Mouse (Mus musculus) spleen, postnatal 4 days (tissue): ENCODE measurements at regions not wholly inside any gene's neighbourhood (a gene's known extent, or its start where the extent isn't known, plus 50 kb on each side); places are given as distances from the start of the nearest gene placed in this dataset.

Experiments used
- DNase-seq, 2 experiments: peaks; one replicate each; pipeline ENCODE4 v3.0.0; 2022; ENCODE audit warnings: low spot score in 2 of 2

- DNase-seq: no peak
Observed at GRCm38 (mm10) chr2:50635896-50636295, 339.3 kb upstream of the Mmadhc start.

- no peak for DNase-seq
Observed at GRCm38 (mm10) chr2:50631786-50632185, 335.2 kb upstream of the Mmadhc start.

DNA sequence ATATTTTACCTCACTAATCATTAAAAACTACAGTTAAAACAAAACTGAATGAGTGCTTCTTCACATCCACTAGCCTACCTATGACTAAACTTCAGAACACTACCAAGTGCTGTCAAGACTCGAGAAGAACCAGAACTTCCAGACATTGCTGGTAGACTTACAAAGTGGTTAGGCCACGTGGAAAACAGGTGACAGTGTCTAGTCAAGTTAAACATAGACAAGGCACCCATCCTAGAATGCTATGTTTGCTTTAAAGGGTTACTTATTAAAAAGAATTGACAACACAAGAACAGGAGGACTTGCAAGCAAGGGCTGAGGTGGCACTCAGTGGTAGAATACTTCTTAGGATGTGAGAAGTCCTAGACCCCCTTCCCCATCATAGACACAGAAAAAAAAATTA lies 330.9 kb upstream of the Mmadhc start:
- DNase-seq: no peak

GRCm38 (mm10) chr2:50625233-50625749 lies 328.7 kb upstream of the Mmadhc start:
- no peak for DNase-seq

DNA sequence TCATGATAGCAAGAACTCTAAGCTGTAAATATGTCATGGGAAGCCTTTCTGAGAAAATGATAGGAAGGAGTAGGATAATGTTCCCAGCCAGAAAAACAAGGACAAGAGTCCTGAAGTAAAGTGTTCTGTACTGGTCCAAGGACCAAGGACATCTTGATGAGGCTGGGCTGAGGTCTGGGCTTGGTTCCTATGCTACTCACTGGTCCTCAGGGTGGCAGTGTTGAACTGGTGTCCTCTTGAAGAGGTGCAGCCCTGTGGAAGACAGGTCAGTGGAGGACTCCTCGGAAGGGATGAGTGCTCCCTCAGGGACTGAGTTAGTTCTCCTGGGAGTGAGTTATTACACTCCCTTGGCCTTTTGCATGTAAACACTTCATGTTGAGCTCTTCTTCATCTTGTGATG lies 312.5 kb upstream of the Mmadhc start:
- peak in 1 of 2 experiments; percentile 60 for DNase-seq

- peak in 1 of 2 experiments; percentile 12 for DNase-seq
Observed at GRCm38 (mm10) chr2:50589195-50589594, 292.6 kb upstream of the Mmadhc start.

- DNase-seq: no peak
Observed at GRCm38 (mm10) chr2:50588652-50589051, 292.1 kb upstream of the Mmadhc start.

- DNase-seq: no peak
Observed at GRCm38 (mm10) chr2:50586321-50587050, 289.9 kb upstream of the Mmadhc start.

DNA sequence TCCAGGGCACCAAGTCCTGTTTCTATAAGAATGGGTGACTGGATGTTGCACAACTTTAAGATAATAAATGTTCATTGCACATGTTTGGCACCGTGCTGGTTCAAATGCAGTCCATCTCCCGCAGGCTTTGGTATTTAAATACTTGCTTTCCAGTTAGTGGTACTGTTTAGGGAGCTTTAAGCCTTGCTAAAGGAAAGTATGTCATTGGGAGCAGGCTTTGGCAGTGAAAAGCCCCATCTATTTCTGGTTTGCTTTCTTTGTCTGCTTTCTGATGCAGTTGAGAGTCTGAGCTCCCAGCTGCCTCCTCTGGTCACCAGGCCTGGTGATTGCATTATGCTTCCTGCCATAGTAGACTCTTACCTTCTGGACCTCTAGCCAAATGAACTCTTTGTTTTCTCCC lies 283.0 kb upstream of the Mmadhc start:
- DNase-seq: no peak

GRCm38 (mm10) chr2:50578278-50579043 lies 281.9 kb upstream of the Mmadhc start:
- no peak for DNase-seq

- no peak for DNase-seq
Observed at GRCm38 (mm10) chr2:50577736-50578135, 281.1 kb upstream of the Mmadhc start.

GRCm38 (mm10) chr2:50573455-50573854 lies 276.9 kb upstream of the Mmadhc start:
- no peak for DNase-seq

GRCm38 (mm10) chr2:50571021-50571420 lies 274.4 kb upstream of the Mmadhc start:
- no peak for DNase-seq

DNA sequence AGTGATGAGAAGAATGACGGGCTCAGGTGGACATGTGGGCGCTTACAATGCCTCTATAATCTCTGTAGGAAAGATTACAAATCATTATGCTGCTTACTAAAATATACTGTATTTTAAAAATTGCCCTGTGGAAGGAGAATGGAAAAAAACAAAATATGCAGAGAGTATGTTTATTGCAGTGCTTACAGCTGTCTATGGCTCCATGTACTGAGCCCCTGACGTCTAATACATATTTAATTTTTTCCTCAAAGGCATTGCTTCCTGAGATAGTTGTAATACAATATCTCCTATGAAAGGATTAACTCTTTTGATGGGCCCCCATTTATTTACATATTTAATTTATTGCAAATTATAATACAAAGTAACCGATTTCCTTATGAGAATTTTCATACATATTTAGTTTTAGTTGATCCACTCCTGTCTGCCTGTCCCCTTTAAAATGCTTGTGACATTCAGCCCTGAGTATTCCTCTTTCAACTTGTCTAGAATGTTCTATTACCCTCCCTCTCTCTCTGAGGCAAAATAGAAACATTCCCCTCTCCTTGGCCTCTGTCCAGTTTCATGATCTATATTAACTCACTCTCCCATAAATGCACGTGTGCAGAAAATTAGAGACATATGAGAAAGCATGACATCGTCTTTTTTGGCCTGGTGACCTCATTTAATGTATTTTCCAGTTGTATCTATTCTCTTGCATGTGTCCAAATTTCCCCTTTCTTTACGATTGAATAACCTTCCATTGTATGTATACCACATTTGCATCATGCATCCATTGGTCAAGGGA lies 273.1 kb upstream of the Mmadhc start:
- no peak for DNase-seq

GRCm38 (mm10) chr2:50568777-50569501 lies 272.3 kb upstream of the Mmadhc start:
- DNase-seq: no peak

- DNase-seq: no peak
Observed at GRCm38 (mm10) chr2:50567542-50567941, 270.9 kb upstream of the Mmadhc start.

DNA sequence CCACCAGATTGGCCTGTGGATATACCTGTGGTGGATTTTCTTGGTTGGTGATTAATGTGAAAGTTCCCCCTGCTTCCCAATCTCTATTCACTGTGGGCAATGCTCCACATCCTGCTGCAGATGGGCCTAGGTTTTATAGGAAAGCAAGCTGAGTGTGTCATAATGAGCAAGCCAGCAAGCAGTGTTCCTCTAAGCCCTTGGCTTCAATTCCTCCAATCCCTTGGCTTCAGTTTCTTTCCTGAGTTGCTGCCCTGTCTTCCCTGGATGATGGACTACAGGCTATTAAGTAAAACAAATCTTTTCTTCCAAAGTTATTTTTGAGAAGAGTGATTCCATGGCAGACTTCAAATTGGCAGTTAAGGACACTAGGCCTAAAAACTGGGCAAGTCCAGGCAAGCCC lies 257.4 kb upstream of the Mmadhc start:
- DNase-seq: no peak

DNA sequence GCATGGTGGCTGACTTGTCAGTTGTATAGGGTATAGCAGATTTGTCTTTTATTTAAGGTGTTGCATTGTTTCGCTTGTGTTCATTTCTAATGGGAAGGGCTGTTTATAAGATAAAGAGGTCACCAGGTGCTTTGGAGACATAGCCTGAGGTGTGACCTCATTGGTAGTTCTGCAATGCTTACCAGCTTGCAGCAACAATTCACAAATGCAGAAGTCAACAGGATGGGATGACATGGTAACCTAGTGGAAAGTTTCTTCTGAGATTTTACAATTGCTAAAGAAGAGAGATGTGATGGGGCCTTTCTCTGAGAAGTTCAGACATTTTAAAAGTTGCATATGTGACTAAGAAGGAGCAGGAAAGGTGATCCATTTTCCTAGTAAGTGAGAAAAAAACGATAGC lies 255.8 kb upstream of the Mmadhc start:
- no peak for DNase-seq

- DNase-seq: no peak
Observed at GRCm38 (mm10) chr2:50549871-50550270, 253.3 kb upstream of the Mmadhc start.

GRCm38 (mm10) chr2:50539741-50540441 lies 243.3 kb upstream of the Mmadhc start:
- no peak for DNase-seq

- DNase-seq: no peak
Observed at GRCm38 (mm10) chr2:50538068-50538467, 241.5 kb upstream of the Mmadhc start.
